Mouse (Mus musculus) liver, postnatal 0 days (tissue): ENCODE results near the gene Lypd6b.

ENCODE experiments used
- CTCF ChIP-seq: sonication (generic); IDR thresholded peaks from 2 replicates; pipeline ENCODE4 v1.5.1; 2016; ENCODE audit warnings: antibody characterized with exemption, low read depth
- EP300 ChIP-seq: IDR thresholded peaks from 2 replicates; pipeline ENCODE4 v1.6.1; 2016; ENCODE audit warnings: antibody characterized with exemption, low read depth, mild to moderate bottlenecking

GRCm38 (mm10) chr2:49742919-49743318, 44.6 kb upstream of the Lypd6b start:
- TF ChIP-seq CTCF = no peak
- no peak for TF ChIP-seq EP300
